Mouse (Mus musculus): Measurements from ENCODE around the gene Nras. TPM values are rescaled to one million over a fixed set of nuclear protein-coding genes. Genes with fewer than 3 reads are reported as not detected.
A peak's percentile ranks its signal among the peaks of the same experiment; 100 is the strongest.

Nras gene
- polyA plus RNA-seq, 1 experiment, result 12.7 TPM

- H3K4me3 ChIP-seq (ENCODE audit: extremely low read depth, insufficient read depth, insufficient read length), result no peak overlapping the region
- TF ChIP-seq POLR2A (IDR thresholded peaks at IDR 0.05; ENCODE audit: low read depth, low read length) (no peak), CTCF (IDR thresholded peaks at IDR 0.05; ENCODE audit: extremely low read depth, insufficient read depth, insufficient read length, insufficient replicate concordance) (no peak)
- no peaks in the 10 kb centered on the region for H3K4me1 ChIP-seq (ENCODE audit: control insufficient read depth, insufficient read depth, insufficient read length)
- DNase-seq (ENCODE audit: low read depth in 1 of 2, low spot score in 2 of 2), result no peak
- no peak overlapping the region for H3K27ac ChIP-seq (ENCODE audit: insufficient read depth, low read length)
- 94% methylated on average over 6 of the region's 6 CpGs for WGBS
- peaks cover 28% of the 10 kb centered on the region for H3K36me3 ChIP-seq (ENCODE audit: control insufficient read depth, insufficient read depth, low read length)
- no peaks in the 10 kb centered on the region for H3K27me3 ChIP-seq (ENCODE audit: control insufficient read depth, insufficient read depth, low read length)
These were observed 17.8 kb upstream of the Nras start for GRCm38 (mm10) chr3:103040285-103040684.

- Histone ChIP-seq H3K27ac (ENCODE audit: insufficient read depth, low read length) (no peak overlapping the region), H3K27me3 (ENCODE audit: control insufficient read depth, insufficient read depth, low read length) (no peaks in the 10 kb centered on the region), H3K36me3 (ENCODE audit: control insufficient read depth, insufficient read depth, low read length) (peaks cover 31% of the 10 kb centered on the region), H3K4me1 (ENCODE audit: control insufficient read depth, insufficient read depth, insufficient read length) (no peaks in the 10 kb centered on the region), H3K4me3 (ENCODE audit: extremely low read depth, insufficient read depth, insufficient read length) (no peak overlapping the region)
- no peak for TF ChIP-seq CTCF (IDR thresholded peaks at IDR 0.05; ENCODE audit: extremely low read depth, insufficient read depth, insufficient read length, insufficient replicate concordance)
- no peak for TF ChIP-seq POLR2A (IDR thresholded peaks at IDR 0.05; ENCODE audit: low read depth, low read length)
- 89% methylated on average over 1 of the region's 1 CpGs for WGBS
- no peak for DNase-seq (ENCODE audit: low read depth in 1 of 2, low spot score in 2 of 2)
These were observed 17.2 kb upstream of the Nras start for GRCm38 (mm10) chr3:103040861-103041379.

- no peak overlapping the region for H3K27ac ChIP-seq (ENCODE audit: insufficient read depth, low read length)
- no peak overlapping the region for H3K4me3 ChIP-seq (ENCODE audit: extremely low read depth, insufficient read depth, insufficient read length)
- H3K36me3 ChIP-seq (ENCODE audit: control insufficient read depth, insufficient read depth, low read length), result peaks cover 25% of the 10 kb centered on the region
- no peak for DNase-seq (ENCODE audit: low read depth in 1 of 2, low spot score in 2 of 2)
- no peak for TF ChIP-seq POLR2A (IDR thresholded peaks at IDR 0.05; ENCODE audit: low read depth, low read length)
- TF ChIP-seq CTCF (IDR thresholded peaks at IDR 0.05; ENCODE audit: extremely low read depth, insufficient read depth, insufficient read length, insufficient replicate concordance), result no peak
- no peaks in the 10 kb centered on the region for H3K27me3 ChIP-seq (ENCODE audit: control insufficient read depth, insufficient read depth, low read length)
- 93% methylated on average over 5 of the region's 5 CpGs for WGBS
- peaks cover 3% of the 10 kb centered on the region for H3K4me1 ChIP-seq (ENCODE audit: control insufficient read depth, insufficient read depth, insufficient read length)
These were observed 2.0 kb upstream of the Nras start for GRCm38 (mm10) chr3:103056016-103056595.

- Histone ChIP-seq H3K4me3 (ENCODE audit: extremely low read depth, insufficient read depth, insufficient read length) (peak overlapping the region; percentile 78; the same call in 1 of the 2 replicates), H3K27ac (ENCODE audit: insufficient read depth, low read length) (no peak overlapping the region), H3K27me3 (ENCODE audit: control insufficient read depth, insufficient read depth, low read length) (no peaks in the 10 kb centered on the region), H3K36me3 (ENCODE audit: control insufficient read depth, insufficient read depth, low read length) (peaks cover 29% of the 10 kb centered on the region), H3K4me1 (ENCODE audit: control insufficient read depth, insufficient read depth, insufficient read length) (peaks cover 3% of the 10 kb centered on the region)
- WGBS, result 18% methylated on average over 10 of the region's 10 CpGs
- TF ChIP-seq POLR2A (IDR thresholded peaks at IDR 0.05; ENCODE audit: low read depth, low read length) (no peak), CTCF (IDR thresholded peaks at IDR 0.05; ENCODE audit: extremely low read depth, insufficient read depth, insufficient read length, insufficient replicate concordance) (no peak)
- DNase-seq (ENCODE audit: low read depth in 1 of 2, low spot score in 2 of 2), result no peak
These were observed 333 bp upstream of the Nras start for GRCm38 (mm10) chr3:103057752-103058151.

- Histone ChIP-seq H3K27me3 (ENCODE audit: control insufficient read depth, insufficient read depth, low read length) (no peaks in the 10 kb centered on the region), H3K4me1 (ENCODE audit: control insufficient read depth, insufficient read depth, insufficient read length) (no peaks in the 10 kb centered on the region), H3K27ac (ENCODE audit: insufficient read depth, low read length) (no peak overlapping the region), H3K36me3 (ENCODE audit: control insufficient read depth, insufficient read depth, low read length) (peaks cover 33% of the 10 kb centered on the region), H3K4me3 (ENCODE audit: extremely low read depth, insufficient read depth, insufficient read length) (no peak overlapping the region)
- WGBS, result 92% methylated on average over 8 of the region's 8 CpGs
- TF ChIP-seq CTCF (IDR thresholded peaks at IDR 0.05; ENCODE audit: extremely low read depth, insufficient read depth, insufficient read length, insufficient replicate concordance) (no peak), POLR2A (IDR thresholded peaks at IDR 0.05; ENCODE audit: low read depth, low read length) (no peak)
- DNase-seq (ENCODE audit: low read depth in 1 of 2, low spot score in 2 of 2), result no peak
These were observed 8.8 kb downstream of the Nras start for GRCm38 (mm10) chr3:103066927-103067326.

- Histone ChIP-seq H3K4me3 (ENCODE audit: extremely low read depth, insufficient read depth, insufficient read length) (no peak overlapping the region), H3K36me3 (ENCODE audit: control insufficient read depth, insufficient read depth, low read length) (peaks cover 20% of the 10 kb centered on the region), H3K4me1 (ENCODE audit: control insufficient read depth, insufficient read depth, insufficient read length) (no peaks in the 10 kb centered on the region), H3K27me3 (ENCODE audit: control insufficient read depth, insufficient read depth, low read length) (no peaks in the 10 kb centered on the region), H3K27ac (ENCODE audit: insufficient read depth, low read length) (no peak overlapping the region)
- TF ChIP-seq POLR2A (IDR thresholded peaks at IDR 0.05; ENCODE audit: low read depth, low read length) (no peak), CTCF (IDR thresholded peaks at IDR 0.05; ENCODE audit: extremely low read depth, insufficient read depth, insufficient read length, insufficient replicate concordance) (no peak)
- no peak for DNase-seq (ENCODE audit: low read depth in 1 of 2, low spot score in 2 of 2)
- 94% methylated on average over 6 of the region's 6 CpGs for WGBS
These were observed 10.9 kb downstream of the Nras start for GRCm38 (mm10) chr3:103068971-103069370.

GRCm38 (mm10) chr3:103073771-103074170 is 15.7 kb downstream of the Nras start, which contains the start of gene Ampd1:
TSS of gene Ampd1 (plus strand) at chr3:103074014.
- peaks cover 3% of the 10 kb centered on the region for H3K36me3 ChIP-seq (ENCODE audit: control insufficient read depth, insufficient read depth, low read length)
- TF ChIP-seq CTCF (IDR thresholded peaks at IDR 0.05; ENCODE audit: extremely low read depth, insufficient read depth, insufficient read length, insufficient replicate concordance) (no peak), POLR2A (IDR thresholded peaks at IDR 0.05; ENCODE audit: low read depth, low read length) (no peak)
- WGBS, result 77% methylated on average over 5 of the region's 5 CpGs
- no peak within 1 kb of the TSS for H3K27ac ChIP-seq (ENCODE audit: insufficient read depth, low read length)
- no peak within 1 kb of the TSS for H3K4me3 ChIP-seq (ENCODE audit: extremely low read depth, insufficient read depth, insufficient read length)
- DNase-seq (ENCODE audit: low read depth in 1 of 2, low spot score in 2 of 2), result no peak
- no peaks in the 10 kb centered on the region for H3K4me1 ChIP-seq (ENCODE audit: control insufficient read depth, insufficient read depth, insufficient read length)
- H3K27me3 ChIP-seq (ENCODE audit: control insufficient read depth, insufficient read depth, low read length), result no peaks in the 10 kb centered on the region
